21 mouse cellular contexts compared by ENCODE assay signal in the genomic region with DNA sequence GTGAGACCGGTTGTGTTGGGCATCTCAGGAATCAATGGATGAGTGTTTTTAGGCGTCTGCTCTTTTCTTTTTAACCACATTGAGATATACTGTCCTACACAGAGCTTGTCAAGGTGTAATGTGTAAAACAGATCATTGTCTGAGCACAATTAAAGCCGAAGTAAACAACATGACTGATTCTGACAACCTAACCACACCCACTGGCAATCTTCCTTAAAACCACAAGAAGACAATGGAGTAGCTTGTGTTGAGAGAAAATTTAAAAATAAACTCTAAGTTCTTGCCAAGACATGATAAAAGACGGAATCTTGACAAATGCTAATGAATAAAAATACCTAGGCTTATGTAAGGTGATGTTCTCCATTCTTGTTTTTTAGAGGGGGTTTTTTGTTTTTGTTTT.
A peak's percentile ranks its signal among the peaks of the same experiment; 100 is the strongest.
DNase-seq lines count a peak whose midpoint lies in the region; TF ChIP-seq lines count a peak whose summit lies in the region.
"Had no signal": no experiment of that assay in that cellular context is flagged by ENCODE, and none has a peak within 500 bp of the region (broad histone marks: within the 10 kb centered on the region; RNA-seq: fewer than 3 reads in every experiment).

No protein-coding gene starts in this region.

- peak; percentile 22 to 66 for DNase-seq in heart, adult 9 months (ENCODE audit: low spot score in 2 of 2)
- DNase-seq in heart, postnatal 14 days, result no peak
- DNase-seq in lung, postnatal 10 days, result peak; percentile 10
- no peak for DNase-seq in lung, adult 2 months
- DNase-seq in adipocyte (ENCODE audit: low spot score), result peak; percentile 18
- DNase-seq in c-Kit-positive CD71-positive TER-119-positive erythroid progenitor cells, embryonic 14.5 days (ENCODE audit: low spot score), result no peak
- DNase-seq: adrenal gland, postnatal 25 days; cerebellum, adult 18-20 months; cerebellum, postnatal 25 days; gastrocnemius, postnatal 14 days; left cerebral cortex, postnatal 4 days; retina, postnatal 1 day; right cerebral cortex, postnatal 25 days had no signal

- no peaks in the 10 kb centered on the region for H3K79me2 ChIP-seq in myocyte (ENCODE audit: control insufficient read depth, insufficient read depth)

- no peak overlapping the region for H3K4me3 ChIP-seq in lung, adult 2 months (replicated peaks; ENCODE audit: extremely low read depth, low read depth, low read length)
- H3K4me3 ChIP-seq in myocyte, result no peak overlapping the region
- H3K4me3 ChIP-seq: embryonic facial prominence, embryonic 13.5 days; hindbrain, embryonic 15.5 days; intestine, embryonic 15.5 days; left cerebral cortex, adult 2 months; limb, embryonic 15.5 days; midbrain, embryonic 15.5 days; neural tube, embryonic 13.5 days had no signal

- H3K4me1 ChIP-seq in lung, adult 2 months (ENCODE audit: control insufficient read depth, insufficient read depth, low read length), result no peaks in the 10 kb centered on the region; the same call in 1 of the 2 replicates
- H3K4me1 ChIP-seq: embryonic facial prominence, embryonic 13.5 days; hindbrain, embryonic 15.5 days; intestine, embryonic 15.5 days; limb, embryonic 15.5 days; midbrain, embryonic 15.5 days; neural tube, embryonic 13.5 days had no signal

- peak overlapping the region; percentile 73 for H3K4me2 ChIP-seq in myocyte (ENCODE audit: low read depth)
- H3K4me2 ChIP-seq: embryonic facial prominence, embryonic 13.5 days; hindbrain, embryonic 15.5 days; intestine, embryonic 15.5 days; limb, embryonic 15.5 days; midbrain, embryonic 15.5 days; neural tube, embryonic 13.5 days had no signal

- TF ChIP-seq CTCF in lung, adult 2 months (IDR thresholded peaks at IDR 0.05; ENCODE audit: insufficient read depth, low read length), result no peak

- no peak for TF ChIP-seq POLR2A in lung, adult 2 months (IDR thresholded peaks at IDR 0.05; ENCODE audit: borderline replicate concordance, extremely low read depth, low read depth, low read length)
- no peak for TF ChIP-seq POLR2A in myocyte (IDR thresholded peaks at IDR 0.05; ENCODE audit: insufficient read length, low read depth)

- intact Hi-C loops in heart, postnatal 14 days (cut with DNase I), result loop anchor here (5.0 kb wide), 1 partner anchor 66 kb away; the partner anchor contains the start of gene Kitl

- no peak overlapping the region for H3ac ChIP-seq in myocyte (ENCODE audit: control insufficient read depth, insufficient read length)

- 50% methylated on average over 4 of the region's 4 CpGs for WGBS in lung, adult 2 months

- H3K36me3 ChIP-seq in myocyte (ENCODE audit: control insufficient read depth, insufficient read depth), result no peaks in the 10 kb centered on the region
- H3K36me3 ChIP-seq: embryonic facial prominence, embryonic 13.5 days; hindbrain, embryonic 15.5 days; intestine, embryonic 15.5 days; limb, embryonic 15.5 days; midbrain, embryonic 15.5 days; neural tube, embryonic 13.5 days had no signal

- H3K27me3 ChIP-seq in myocyte (ENCODE audit: control insufficient read depth, insufficient read depth, insufficient read length), result no peaks in the 10 kb centered on the region
- H3K27me3 ChIP-seq: embryonic facial prominence, embryonic 13.5 days; hindbrain, embryonic 15.5 days; intestine, embryonic 15.5 days; limb, embryonic 15.5 days; midbrain, embryonic 15.5 days had no signal

TF ChIP-seq in myocyte, 11 proteins besides CTCF, POLR2A, EP300 and RAD21:
- TF ChIP-seq TCF12 (IDR thresholded peaks at IDR 0.05; ENCODE audit: insufficient read depth, poor library complexity, severe bottlenecking) (no peak), CEBPB (IDR thresholded peaks at IDR 0.05; ENCODE audit: insufficient read depth, poor library complexity, severe bottlenecking) (no peak), REST (IDR thresholded peaks at IDR 0.05; ENCODE audit: insufficient read depth, insufficient read length) (no peak), POLR2AphosphoS2 (IDR thresholded peaks at IDR 0.05; ENCODE audit: insufficient read length, low read depth) (no peak), MAX (IDR thresholded peaks at IDR 0.05; ENCODE audit: low read depth) (no peak), MYOD1 (IDR thresholded peaks at IDR 0.05; ENCODE audit: control insufficient read depth in 1 of 3, insufficient read length in 2 of 3, low read depth in 2 of 3) (no peak), MYOG (IDR thresholded peaks at IDR 0.05; ENCODE audit: control insufficient read depth in 1 of 3, insufficient read depth in 1 of 3, insufficient read length in 2 of 3, low read depth in 2 of 3) (no peak), TCF3 (IDR thresholded peaks at IDR 0.05; ENCODE audit: insufficient read length, low read depth) (no peak), SRF (IDR thresholded peaks at IDR 0.05; ENCODE audit: control insufficient read depth, insufficient read length, low read depth) (no peak), E2F4 (IDR thresholded peaks at IDR 0.05; ENCODE audit: insufficient read depth) (no peak), USF1 (IDR thresholded peaks at IDR 0.05; ENCODE audit: low read depth) (no peak)

Comparison
In these comparisons a context has a peak if more than half of its experiments do, and no peak if none do; other contexts are left out.
1. DNase-seq: peak in heart, adult 9 months (2 of 2), lung, postnatal 10 days (single experiment) and adipocyte (single experiment); none in heart, postnatal 14 days (0 of 2), lung, adult 2 months (single experiment) and c-Kit-positive CD71-positive TER-119-positive erythroid progenitor cells, embryonic 14.5 days (single experiment).